Mouse (Mus musculus): ENCODE results near the gene Kcnk7.

Kcnk7 gene

DNA sequence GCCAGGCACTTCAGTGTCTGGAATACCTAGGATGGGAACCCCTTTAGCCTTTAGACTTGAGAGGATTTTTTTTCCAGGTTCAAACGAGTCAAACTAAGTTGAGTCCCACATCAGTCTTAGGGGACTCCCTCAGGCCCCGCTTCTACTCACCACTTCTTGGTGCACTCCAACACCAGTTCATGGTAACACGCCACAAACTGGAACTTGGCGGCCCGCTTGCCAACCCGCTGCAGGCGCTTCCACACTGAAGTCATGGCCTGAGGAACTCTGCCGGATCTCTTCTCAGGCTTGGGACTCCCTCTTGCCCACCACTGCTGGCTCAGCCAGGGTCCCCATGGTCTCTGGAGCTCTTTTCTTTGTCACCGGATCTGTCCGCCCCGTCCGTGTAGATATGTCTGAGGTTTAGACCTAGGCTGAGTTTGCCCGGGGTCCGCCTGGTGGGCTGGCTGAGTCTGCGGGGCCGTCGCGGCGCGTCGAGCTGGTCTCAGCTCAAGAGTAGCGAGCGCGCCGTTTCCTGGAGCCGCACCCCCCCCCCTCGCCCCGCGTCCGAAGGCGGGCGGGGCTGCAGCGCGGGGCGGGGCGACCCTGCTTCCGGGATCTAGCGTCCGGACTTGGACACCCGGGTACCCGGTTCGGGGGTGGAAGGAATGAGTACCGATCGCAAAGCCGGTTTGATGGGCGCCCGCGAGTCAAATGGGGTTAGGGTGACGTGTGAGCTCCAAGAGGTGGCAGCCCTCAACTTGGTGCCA is 21.8 kb downstream of the Kcnk7 start, which contains the start of gene Ehbp1l1:
Gene Ehbp1l1 (minus strand): TSS at position 551 of the 749 bp plus-strand sequence.
- DNase-seq (ENCODE audit: low spot score), result no peak

GRCm38 (mm10) chr19:5726961-5727578 is 22.9 kb downstream of the Kcnk7 start:
- no peak for DNase-seq (ENCODE audit: low spot score)

DNA sequence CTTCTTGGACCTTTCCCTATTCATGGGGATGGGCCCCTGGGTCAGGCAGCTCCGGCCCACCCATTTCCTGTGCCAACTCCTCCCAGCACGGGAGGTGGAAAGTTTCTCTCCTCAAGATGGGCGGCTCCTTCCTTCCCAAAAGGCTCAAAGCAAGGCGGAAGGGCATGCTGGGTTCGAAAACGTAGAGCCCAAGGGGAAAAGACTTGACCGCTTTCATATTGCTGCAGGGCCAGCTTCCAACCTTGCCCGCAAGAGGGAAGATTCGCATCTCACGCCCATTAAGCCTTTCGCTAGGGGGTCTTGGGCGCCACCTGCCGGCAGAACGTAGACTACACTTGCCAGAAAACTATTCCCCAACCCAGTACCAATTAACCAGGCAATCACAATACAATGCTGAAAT is 23.5 kb downstream of the Kcnk7 start:
- peak; percentile 90 for DNase-seq (ENCODE audit: low spot score)

DNA sequence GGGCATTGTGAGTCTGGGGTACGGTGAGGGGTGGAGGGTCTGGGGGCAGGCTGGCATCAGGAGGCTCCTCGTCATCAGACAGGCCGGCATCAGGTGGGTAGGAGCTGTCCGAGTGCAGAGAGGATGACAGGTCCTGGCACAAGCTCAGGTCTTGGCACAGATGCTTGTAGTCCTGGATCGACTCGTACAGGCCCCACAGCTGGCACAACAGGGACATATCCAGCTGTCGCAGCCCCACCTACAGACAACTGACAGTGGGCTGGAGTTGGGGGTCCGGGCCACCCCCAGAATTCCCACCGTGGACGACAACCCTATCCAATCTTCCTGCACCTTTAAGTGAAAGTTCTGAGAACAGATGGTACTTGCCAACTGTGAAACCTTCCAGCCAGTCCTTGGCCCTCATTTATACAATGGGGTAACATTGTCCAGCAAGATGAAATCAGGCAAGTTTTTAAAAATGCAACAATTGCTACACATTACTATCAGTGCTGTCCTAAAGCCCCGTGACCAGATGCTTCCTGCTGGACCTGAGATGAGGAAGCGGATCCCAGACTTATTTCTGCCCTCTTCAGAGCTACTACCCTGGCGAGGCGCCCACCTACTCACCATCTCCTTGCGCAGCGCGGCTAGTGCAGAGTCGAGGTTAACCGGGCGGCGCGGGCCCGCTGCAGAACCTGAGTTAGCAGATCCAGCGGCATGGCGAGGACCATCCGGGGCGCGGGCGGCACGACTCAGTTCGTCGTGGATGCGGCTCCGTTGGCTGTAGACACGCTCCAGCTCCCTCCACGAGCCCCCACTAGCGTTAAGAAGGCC is 24.7 kb downstream of the Kcnk7 start:
- peak; percentile 53 for DNase-seq (ENCODE audit: low spot score)

DNA sequence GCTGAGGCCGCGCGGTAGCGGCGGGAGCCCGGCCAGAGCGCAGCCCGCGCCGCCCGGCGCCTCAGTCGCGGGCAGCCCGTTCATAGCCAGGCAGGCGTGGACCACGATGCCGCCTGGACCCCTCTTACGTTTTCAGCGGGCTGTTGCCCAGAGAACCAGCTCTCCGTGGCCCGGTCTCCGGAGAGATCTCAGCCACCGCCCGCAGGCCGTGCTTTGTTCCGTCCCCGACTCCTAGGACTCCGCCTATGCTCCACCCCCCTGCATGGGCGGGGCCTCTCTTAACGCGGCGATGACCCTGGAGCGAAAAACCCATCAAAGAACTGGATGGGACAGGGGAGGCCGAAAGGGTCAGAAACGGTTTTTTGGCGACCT is 25.3 kb downstream of the Kcnk7 start, which contains the start of gene Fam89b:
Gene Fam89b (minus strand): TSS at position 210 of the 372 bp plus-strand sequence.
- peak; percentile 90 for DNase-seq (ENCODE audit: low spot score)

DNA sequence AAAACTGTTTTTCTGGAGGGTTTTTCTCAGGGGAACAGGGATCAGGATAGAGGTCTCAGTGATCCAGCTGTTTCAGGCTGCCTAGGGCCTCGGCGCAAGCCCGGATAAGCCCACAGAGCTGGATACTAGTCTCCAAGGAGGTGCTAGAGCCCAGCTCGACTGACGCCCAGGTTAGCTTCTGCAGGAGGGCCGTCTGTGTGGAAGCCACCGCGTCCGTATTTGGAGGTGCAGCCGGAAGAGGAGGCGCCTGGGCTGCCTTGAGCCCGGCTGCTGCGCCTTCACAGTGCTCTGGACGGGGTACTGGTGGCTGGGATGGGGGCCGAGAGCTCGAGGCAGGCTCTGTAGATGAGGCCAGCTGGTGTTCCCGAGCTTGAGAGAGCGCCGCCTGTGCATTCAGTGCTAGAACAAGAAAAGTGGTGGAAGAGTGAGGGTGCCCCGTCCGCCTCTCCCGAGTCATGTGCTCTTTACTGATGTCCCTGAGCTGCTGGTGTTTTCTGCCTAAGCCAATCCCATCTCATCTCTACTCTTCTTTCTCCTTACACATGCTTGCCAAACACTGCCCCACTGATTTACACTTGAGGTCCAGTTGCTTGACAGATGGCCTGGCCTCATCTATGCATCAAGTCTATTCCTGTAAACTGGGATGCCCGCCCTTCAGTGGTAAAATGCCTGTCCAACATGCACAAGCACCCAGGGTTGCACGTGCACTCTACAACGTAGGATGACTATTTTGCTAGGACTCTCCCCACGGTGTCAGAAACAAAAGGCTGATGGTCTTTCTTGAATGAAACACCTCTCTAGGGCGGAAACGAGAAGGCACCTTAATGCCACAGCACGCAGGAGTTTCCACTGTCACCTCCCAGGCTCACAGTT is 26.4 kb downstream of the Kcnk7 start:
- DNase-seq (ENCODE audit: low spot score), result no peak

DNA sequence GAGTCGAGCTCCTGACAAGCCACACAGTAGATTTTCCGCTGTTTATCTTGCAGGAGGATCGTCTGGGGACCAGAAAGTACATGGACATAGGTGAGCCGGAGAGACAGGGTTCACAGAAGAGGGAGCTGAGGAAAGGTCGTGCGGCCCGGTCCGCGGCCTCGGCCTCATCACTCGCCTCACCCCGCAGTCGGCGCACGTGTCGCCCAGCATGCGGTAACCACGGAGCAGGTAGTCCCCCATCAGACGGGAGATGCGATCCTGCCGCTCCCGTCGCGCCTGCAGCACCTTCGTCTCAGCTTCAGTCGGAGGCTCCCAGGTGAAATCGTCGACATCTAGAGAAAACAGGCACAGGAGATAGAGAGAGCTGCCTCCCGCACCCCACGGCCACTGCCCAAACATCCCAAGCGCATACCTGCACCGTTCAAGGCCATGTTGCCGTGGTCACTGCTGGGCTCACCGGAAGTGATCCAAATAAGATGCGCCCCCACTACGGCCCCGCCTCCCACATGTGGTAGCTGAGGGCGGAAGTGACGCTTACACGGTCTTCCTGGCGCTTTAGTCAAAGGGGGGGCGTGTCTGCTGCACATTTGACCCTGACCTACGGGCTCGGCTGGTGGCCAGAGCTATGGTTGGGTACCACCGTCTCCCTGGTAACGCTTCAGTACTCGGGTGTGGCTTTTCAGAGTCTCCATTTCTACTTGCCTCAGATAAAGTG is 27.3 kb downstream of the Kcnk7 start:
- DNase-seq (ENCODE audit: low spot score), result peak; percentile 97

DNA sequence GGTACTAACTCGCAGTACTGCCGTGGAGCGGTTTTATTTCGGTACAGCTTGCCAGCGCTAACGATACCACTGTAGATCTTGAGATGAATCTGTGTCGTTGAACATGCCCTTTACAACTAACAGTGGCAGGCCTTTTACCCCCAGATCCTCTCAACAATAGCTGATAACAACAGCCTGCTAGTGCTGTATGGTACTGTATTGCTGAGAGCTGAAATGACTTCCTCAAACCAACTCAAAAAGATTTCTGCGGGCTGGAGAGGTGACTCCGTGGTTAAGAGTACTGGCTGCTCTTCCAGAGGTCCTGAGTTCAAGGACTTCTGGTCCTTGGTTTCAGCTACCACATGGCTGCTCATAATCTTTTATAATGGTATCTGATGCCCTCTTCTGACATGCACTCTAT is 30.2 kb downstream of the Kcnk7 start:
- no peak for DNase-seq (ENCODE audit: low spot score)

DNA sequence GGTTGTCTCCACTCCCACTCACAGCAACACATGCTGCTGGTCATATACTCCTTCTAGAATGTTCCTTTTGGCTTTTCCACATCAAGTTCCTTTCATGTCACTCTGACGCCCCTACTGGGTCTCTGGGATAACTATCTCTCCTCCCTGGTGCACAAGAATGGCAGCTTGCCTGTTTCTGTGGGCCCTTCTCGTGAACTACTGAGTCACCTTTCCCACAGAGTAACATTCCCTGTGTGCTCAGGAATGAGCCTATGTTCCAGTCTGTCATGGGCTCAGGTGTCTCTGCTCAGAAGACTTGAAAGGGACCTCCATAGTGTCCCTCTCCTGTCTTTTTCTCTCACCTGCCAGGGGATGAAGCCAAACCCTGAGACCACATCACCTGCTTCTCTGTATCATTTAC is 35.3 kb downstream of the Kcnk7 start:
- DNase-seq (ENCODE audit: low spot score), result no peak

DNA sequence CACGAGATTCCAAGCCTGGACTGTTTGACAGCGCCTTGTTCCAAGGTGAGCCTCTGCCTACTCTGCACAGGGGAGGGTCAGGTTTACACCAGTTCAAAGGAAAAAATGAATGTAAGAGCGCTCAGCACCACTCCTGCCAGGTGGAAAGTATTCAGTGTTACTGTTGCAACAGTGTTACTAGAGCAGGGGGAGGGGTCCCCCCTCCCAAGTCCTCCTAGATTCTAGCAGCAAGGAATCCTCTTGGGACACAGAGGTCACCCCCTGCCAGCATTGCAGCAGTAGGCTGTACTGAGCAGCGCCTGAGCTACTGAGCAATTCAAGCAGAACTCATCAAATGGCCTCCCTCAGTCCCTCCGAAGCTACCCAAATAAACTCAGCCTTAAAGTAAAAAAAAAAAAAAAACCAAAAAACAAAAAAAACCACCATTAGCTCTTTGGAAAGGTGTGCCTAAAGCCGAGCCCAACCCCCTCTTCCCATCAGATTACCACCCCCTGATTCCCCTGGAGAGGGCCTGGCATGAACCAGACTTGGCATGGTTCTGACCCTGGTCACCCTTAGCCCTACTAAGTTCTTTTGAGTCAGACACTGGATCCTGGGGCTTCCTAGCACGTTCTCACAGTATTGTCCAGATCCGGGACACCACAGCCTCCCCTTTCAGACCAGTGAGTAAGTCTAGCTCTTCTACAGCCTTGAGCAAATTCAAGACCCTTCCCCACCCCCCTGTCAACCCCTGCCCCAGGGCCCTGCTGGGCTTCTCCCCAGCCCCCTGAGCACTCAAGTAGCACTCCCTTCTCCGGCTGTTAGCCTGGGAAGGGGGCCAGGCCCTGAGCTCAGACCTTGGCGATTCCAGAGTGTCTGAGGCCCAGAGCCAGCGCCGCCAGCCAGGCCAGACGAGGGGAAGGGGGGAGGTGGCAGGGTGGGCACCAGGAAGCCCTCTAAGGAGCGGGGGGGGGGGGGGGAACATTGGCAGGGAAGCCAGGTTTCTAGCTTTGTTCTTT is 36.5 kb downstream of the Kcnk7 start, which contains the start of gene Ltbp3:
Gene Ltbp3 (plus strand): TSS at position 585 of the 998 bp plus-strand sequence.
- DNase-seq (ENCODE audit: low spot score), result no peak

GRCm38 (mm10) chr19:5741641-5742240 is 37.6 kb downstream of the Kcnk7 start:
- DNase-seq (ENCODE audit: low spot score), result peak; percentile 60

- DNase-seq (ENCODE audit: low spot score), result no peak
These were observed 38.1 kb downstream of the Kcnk7 start for GRCm38 (mm10) chr19:5742241-5742641.

GRCm38 (mm10) chr19:5743576-5743975 is 39.4 kb downstream of the Kcnk7 start:
- DNase-seq (ENCODE audit: low spot score), result no peak

DNA sequence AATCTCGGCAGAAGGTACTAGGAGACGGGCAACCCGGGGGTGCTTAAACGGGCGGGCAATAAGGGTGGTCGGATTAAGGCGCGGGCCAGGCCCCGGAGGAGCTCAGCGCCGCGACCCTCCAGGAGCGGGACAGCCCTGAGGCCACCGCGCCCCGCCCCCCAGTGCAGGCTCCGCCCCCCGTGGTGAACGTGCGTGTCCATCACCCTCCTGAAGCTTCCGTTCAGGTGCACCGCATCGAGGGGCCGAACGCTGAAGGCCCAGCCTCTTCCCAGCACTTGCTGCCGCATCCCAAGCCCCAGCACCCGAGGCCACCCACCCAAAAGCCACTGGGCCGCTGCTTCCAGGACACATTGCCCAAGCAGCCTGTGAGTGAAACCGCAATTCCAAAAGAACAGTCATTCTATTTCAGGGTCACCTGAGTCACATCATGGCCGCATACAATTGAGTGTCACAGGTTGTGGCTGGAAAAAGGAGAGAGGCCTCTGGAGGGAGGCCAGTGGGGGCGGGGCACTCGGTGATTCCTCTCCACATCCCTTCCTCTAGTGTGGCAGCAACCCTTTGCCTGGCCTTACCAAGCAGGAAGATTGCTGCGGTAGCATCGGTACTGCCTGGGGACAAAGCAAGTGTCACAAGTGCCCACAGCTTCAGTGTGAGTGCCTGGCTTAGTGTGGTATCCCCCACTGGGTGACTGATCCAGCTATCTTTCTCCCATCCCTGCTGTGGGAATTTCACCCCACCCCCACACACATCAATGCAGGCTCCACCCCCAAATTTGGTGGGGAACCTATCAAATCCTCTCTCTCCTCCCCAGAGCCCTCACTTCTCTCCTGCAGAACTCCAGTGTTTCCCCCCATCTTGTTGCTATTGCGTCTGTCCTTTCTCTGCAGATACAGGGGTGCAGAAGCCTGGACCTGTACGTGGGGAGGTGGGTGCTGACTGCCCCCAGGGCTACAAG is 41.9 kb downstream of the Kcnk7 start:
- DNase-seq (ENCODE audit: low spot score), result no peak

- no peak for DNase-seq (ENCODE audit: low spot score)
These were observed 42.8 kb downstream of the Kcnk7 start for GRCm38 (mm10) chr19:5746907-5747363.

DNA sequence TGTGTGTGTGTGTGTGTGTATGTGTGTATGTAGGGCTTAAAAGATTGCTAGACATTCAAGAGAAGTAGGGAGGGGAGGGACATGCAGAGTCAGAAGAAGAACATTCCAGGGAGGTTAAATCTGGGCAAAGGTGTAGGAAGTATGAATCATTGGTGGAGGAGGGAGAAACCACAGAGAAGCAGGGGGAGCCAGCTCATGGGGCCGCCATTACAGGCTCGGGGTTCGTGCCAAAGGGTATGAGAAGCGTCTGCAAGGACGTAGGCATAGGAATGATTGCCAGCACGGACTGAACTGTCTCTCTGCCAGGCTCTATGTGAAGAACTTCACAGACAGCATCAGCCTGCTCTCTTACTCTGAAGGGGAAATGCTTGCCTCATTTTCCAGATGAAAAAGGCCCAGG is 45.3 kb downstream of the Kcnk7 start:
- DNase-seq (ENCODE audit: low spot score), result no peak

DNA sequence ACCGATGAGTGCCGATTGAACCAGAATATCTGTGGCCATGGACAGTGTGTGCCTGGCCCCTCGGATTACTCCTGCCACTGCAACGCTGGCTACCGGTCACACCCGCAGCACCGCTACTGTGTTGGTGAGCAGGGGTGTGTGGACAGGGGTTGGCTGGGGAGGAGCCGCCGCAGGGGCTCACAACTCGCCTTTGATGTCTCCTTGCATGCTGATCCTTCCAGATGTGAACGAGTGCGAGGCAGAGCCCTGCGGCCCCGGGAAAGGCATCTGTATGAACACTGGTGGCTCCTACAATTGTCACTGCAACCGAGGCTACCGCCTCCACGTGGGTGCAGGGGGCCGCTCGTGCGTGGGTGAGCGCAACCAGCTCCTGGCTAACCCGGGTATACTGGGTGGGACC is 46.8 kb downstream of the Kcnk7 start:
- DNase-seq (ENCODE audit: low spot score), result no peak

GRCm38 (mm10) chr19:5751742-5752141 is 47.6 kb downstream of the Kcnk7 start:
- DNase-seq (ENCODE audit: low spot score), result no peak
